Mouse (Mus musculus) frontal cortex, postnatal 25 days (tissue): ENCODE measurements at regions not wholly inside any gene's neighbourhood (a gene's known extent, or its start where the extent isn't known, plus 50 kb on each side); places are given as distances from the start of the nearest gene placed in this dataset.

Source experiments
- DNase-seq, 2 experiments: peaks; one replicate each; pipeline ENCODE4 v3.0.0; 2022; ENCODE audit warnings: low spot score in 2 of 2

DNA sequence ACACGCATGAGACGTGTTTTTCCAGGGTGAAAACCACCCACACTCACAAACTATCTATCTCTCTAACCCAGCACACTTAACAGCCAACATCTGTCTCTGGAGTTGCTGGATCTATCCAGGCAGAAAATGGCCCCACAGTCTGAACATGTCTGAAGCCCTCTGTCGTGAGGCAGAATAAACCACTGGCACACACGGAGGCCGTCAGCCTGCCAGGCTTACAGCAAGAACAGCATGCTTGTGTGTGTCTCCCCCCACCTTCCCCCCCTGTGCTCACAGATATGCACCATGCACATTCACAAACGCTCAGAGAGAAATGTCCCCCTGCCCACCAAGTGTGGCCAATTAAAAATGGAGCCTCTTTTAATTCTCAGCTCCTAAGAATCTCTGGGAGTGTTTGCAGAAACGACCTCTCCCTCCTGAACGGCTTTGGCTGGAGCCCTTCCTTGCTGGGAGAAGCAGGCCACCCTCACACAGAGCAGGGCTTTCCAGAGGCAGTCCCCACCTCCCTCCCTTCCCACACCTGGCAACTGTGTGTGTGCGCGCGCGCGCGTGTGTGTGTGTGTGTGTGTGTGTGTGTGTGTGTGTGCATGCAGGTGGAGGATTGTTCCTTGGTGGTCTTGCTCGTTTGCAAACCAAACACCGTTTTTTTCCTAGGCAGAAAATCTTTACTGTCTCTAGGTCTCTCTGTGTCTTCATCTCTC, 88.7 kb downstream of the Edn3 start:
- DNase-seq: no peak

GRCm38 (mm10) chr2:174850860-174851259, 90.4 kb downstream of the Edn3 start:
- DNase-seq: no peak

- DNase-seq: peak; percentile 58 to 66
Observed at GRCm38 (mm10) chr2:174851525-174852330, 91.3 kb downstream of the Edn3 start.

GRCm38 (mm10) chr2:174853786-174854185, 93.4 kb downstream of the Edn3 start:
- DNase-seq: no peak

DNA sequence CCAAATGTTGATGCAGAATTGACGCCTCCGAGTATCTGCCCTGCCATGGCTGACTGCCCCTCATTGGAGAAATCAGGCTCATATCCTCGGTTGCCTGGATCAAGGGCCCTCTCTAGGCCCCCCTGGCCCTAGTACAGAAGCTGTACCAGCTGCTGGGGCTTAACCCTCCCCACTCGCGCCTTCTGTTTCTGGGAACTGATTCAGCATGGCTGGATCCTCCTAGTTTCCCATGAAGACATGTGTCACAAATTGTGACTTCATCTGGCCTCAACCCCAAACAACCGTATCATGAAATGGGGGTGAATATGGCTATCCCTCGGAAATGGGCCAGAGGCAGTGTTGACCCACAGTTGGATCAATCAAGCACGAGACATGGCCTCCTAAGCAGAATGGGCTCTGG, 95.1 kb downstream of the Edn3 start:
- DNase-seq: no peak

DNA sequence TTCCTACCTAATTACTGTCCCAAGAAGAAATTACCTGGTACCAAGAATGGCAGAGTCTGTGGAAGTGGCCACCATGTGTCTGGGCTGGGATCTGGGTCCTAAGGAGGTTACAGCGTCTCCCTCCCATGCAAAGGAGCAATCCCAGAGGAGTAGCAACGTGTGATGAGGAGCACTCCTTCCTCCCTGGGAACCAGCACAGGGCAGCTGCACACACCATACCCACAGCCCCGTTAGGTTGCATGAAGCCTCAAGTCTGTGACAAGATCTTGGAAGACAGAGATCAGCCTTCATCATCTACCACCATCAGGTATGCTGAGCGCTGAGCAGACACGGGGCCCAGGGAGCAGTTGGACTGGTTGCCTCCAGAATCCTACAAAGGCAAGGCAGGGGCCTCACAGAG, 95.7 kb downstream of the Edn3 start:
- no peak for DNase-seq

- DNase-seq: peak; percentile 59 to 69
Observed at GRCm38 (mm10) chr2:174858011-174858834, 97.8 kb downstream of the Edn3 start.

- DNase-seq: no peak
Observed at GRCm38 (mm10) chr2:174858835-174859215, 98.4 kb downstream of the Edn3 start.

- DNase-seq: no peak
Observed at GRCm38 (mm10) chr2:174859533-174859932, 99.1 kb downstream of the Edn3 start.

- DNase-seq: no peak
Observed at GRCm38 (mm10) chr2:174864657-174865056, 104.2 kb downstream of the Edn3 start.

DNA sequence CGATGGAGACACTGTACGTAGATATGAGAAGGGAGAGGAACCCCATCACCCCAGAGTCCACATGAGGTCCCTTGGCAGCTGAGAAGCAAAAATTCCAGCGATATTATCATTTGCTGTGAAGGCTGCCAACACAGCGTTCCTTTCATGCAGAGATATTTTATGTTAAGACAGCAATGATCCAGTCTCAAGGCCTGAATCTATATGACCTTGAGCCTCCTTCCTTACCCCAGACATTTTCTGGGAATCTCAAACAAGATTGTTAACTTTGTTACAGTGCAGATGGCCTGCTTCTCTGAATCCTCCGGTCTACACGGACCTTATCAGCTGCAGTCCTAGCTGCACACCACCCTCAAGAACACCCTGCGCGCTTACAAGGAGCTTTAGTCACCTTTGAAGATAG, 106.1 kb downstream of the Edn3 start:
- no peak for DNase-seq

DNA sequence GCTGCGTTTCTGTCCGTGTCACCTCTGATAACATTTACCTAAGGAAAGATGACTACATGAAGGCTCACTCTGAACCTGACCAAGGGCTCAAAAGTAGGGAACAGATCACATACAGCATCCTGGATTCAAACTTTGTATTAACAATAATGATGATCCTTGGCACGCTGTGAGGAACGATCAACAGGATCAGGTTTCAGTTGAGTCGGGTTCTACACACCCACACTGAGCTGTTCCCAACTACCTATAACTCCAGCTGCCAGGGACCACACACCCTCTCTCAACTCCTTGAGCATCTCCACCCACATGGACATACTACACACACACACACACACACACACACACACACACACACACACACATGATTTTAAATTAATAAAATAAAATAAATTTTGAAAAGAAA, 107.0 kb downstream of the Edn3 start:
- DNase-seq: no peak

DNA sequence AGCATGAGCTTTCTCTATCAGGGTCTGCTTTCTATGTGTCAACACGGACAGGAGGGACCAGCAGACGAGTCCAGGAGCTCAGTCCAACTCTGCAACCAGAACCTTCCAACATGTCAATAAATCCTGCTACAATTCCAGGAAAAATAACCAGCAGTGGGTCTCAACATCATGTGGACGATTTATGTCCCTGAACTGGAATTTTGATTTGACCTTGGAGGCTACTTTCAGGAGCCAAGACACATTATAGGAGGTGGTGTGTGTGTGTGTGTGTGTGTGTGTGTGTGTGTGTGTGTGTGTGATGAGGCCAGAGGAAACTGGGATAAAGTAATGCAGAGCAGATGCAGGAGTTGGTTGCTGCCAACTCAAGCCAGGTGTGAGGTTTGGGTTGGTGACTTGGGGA, 107.8 kb downstream of the Edn3 start:
- no peak for DNase-seq

DNA sequence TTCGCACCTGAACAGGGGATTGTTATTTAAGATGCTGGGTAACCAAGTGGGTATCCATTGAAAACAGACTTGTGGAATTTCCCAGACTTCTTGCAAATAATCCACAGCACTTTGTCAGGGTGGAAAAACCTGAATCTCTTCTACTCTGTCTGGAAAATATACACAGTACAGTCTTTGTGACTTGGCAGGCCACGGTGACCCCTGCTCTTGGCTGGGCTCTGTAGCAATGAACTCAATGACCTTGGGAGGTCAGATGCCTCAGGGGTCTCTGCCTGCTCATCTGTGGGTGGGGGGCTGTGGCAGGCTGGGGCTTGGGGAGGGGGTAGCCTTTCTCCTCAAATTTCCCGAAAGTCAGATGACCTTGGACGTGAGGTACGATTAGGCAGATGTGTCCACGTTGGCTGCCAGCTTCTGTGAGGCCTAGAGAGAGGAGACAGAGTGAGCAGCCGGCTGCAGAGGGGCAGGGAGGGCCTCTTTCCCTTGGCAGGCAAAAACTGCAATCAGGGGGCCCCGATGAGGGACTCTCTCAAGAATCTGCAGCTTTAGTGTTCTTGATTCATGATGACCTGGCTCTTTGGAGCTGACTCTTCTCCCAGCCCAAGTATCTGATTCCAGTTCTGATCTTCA, 108.4 kb downstream of the Edn3 start:
- no peak for DNase-seq

GRCm38 (mm10) chr2:174870284-174870683, 109.9 kb downstream of the Edn3 start:
- no peak for DNase-seq

DNA sequence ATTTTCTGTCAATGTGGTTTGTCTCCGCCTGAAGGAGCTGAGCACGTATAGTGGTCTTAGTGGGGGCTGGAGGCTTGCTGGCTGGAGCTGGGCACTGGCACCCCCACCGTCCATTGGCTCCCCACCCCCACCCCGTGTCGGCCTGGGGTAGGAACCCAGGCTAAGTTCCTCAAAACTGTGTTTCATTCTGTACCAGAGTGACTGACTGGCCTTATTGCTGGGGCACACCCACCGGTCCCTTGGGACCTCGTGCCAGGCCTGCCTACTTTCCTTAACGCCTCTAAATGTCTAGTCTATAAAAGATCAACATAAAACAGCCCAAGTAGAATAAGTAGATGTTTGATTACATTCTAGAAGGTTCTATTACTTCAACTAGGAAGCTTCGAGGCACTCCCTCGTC, 110.8 kb downstream of the Edn3 start:
- DNase-seq: no peak

GRCm38 (mm10) chr2:174871844-174872243, 111.4 kb downstream of the Edn3 start:
- no peak for DNase-seq

- DNase-seq: no peak
Observed at GRCm38 (mm10) chr2:174876886-174877285, 116.5 kb downstream of the Edn3 start.

DNA sequence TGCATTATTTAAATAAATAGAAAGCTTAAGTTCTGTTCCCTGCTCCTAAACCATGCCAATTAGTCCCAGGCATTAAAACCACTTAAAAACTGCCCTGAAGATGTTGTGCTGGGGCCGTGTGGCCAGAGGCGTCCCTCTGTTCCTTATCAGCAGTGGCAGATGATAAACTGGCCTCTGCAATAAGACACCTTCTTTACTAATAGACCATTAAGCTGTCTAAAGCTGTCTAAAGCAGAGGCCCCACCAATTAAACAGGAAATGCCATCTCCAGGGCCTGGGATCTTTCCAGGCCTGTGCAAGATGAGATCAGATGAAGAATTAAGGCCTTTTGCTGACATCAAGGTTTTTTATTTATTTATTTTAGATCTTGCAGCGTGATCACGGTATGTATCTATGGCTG, 118.6 kb downstream of the Edn3 start:
- no peak for DNase-seq

- DNase-seq: no peak
Observed at GRCm38 (mm10) chr2:174880659-174881058, 120.2 kb downstream of the Edn3 start.

DNA sequence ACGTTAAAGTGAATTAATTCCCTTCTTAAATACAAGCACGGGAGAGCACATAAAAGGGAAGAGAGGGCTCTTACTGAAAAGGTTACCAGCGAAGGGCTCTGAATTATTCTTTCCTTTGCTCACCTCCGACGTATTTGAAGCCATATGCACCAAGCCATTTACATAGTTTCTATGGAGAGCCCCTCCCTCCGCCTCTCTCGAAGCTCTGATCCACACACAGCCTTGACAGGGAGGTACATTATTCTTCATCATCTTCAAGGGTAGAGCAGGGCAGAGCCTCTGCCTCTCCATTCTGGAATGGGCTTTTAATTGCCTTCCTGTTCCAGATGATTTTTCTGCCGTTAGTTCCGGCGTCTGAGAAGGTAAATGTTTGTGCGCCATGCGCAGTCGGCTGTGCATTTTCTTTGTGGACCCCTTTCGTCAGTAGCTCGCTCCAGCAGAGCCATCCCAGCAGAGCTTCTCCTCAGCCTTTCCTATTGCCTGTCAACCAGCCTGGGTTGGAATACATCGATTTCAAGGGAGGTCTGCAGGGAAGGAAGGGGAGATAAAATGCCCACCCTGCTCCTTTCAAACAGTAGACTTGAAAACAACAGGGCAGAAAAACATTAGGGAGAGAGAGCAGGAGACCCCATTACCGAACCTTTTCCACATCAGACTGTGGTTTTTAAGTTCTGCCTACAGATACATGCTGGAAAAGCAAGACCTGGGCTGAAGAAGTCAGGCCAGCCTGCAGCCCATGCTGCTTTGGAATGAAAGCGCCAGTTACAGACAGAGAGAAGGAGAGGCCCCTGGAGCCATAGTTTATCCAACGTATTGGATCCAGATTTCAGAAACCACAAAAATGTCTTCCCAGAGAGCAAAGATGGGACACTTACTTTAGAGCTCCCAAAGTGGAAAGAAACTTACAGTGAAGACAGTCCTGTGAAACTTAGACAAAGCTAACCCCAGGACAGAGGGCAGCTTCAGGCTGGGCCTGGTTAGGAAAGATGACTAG, 124.1 kb downstream of the Edn3 start:
- DNase-seq: no peak
